In genomic region chr1:78217151-78218034, GRCm38 (mm10) we compare ENCODE assay signal across 9 mouse cellular contexts. TPM values are rescaled to one million over a fixed set of nuclear protein-coding genes. Genes with fewer than 3 reads are reported as not detected.
DNase-seq lines count a peak whose midpoint lies in the region; ATAC-seq and TF ChIP-seq lines count a peak whose summit lies in the region.
"Had no signal": no experiment of that assay in that cellular context is flagged by ENCODE, and none has a peak within 500 bp of the region (broad histone marks: within the 10 kb centered on the region; RNA-seq: fewer than 3 reads in every experiment).

No protein-coding gene starts in this region.

- peak; percentile 67 for ATAC-seq in heart, embryonic 12.5 days (ENCODE audit: insufficient number of reproducible peaks, low FRiP score)
- ATAC-seq in limb, embryonic 14.5 days (ENCODE audit: low FRiP score, low read depth): peak; percentile 69

- no peaks in the 10 kb centered on the region for H3K9me3 ChIP-seq in heart, embryonic 12.5 days (replicated peaks)
- no peaks in the 10 kb centered on the region for H3K9me3 ChIP-seq in limb, embryonic 14.5 days (ENCODE audit: control insufficient read depth, low read length)

- intact Hi-C loops in left cerebral cortex, postnatal 14 days (cut with DNase I): loop anchor here (5.0 kb wide), 2 partner anchors 95 to 200 kb away; partner anchors contain the start of gene Sgpp2

- no peaks in the 10 kb centered on the region for H3K36me3 ChIP-seq in heart, embryonic 12.5 days
- no peaks in the 10 kb centered on the region for H3K36me3 ChIP-seq in limb, embryonic 14.5 days (ENCODE audit: control insufficient read depth, insufficient read depth, low read length)

- peaks cover 88% of the 10 kb centered on the region for H3K27me3 ChIP-seq in heart, embryonic 12.5 days (replicated peaks)
- H3K27me3 ChIP-seq in limb, embryonic 14.5 days (ENCODE audit: control insufficient read depth, insufficient read depth, low read length): peaks cover 80% of the 10 kb centered on the region

- TF ChIP-seq POLR2A in brain, embryonic 14.5 days (IDR thresholded peaks at IDR 0.05; ENCODE audit: borderline replicate concordance, extremely low read depth, insufficient read depth, insufficient read length, poor library complexity, severe bottlenecking): no peak
- TF ChIP-seq POLR2A in limb, embryonic 14.5 days (IDR thresholded peaks at IDR 0.05; ENCODE audit: borderline replicate concordance, extremely low read depth, insufficient read depth, insufficient read length): no peak
- TF ChIP-seq POLR2A in olfactory bulb, adult 2 months (IDR thresholded peaks at IDR 0.05; ENCODE audit: insufficient read depth, low read depth, low read length): no peak

- peak overlapping the region; percentile 99 for H3K4me2 ChIP-seq in heart, embryonic 12.5 days
- peak overlapping the region; percentile 97 for H3K4me2 ChIP-seq in limb, embryonic 14.5 days (replicated peaks; ENCODE audit: low read depth, low read length, severe bottlenecking)

- H3K4me1 ChIP-seq in heart, embryonic 12.5 days (replicated peaks): peaks cover 19% of the 10 kb centered on the region
- H3K4me1 ChIP-seq in limb, embryonic 14.5 days (ENCODE audit: control insufficient read depth, insufficient read depth, low read length): peaks cover 11% of the 10 kb centered on the region; the same call in 1 of the 2 replicates
- H3K4me1 ChIP-seq in olfactory bulb, adult 2 months (ENCODE audit: control insufficient read depth, insufficient read depth, low read length): peaks cover 11% of the 10 kb centered on the region

- H3K27ac ChIP-seq in heart, embryonic 12.5 days (ENCODE audit: poor library complexity, severe bottlenecking): no peak overlapping the region
- H3K27ac ChIP-seq in limb, embryonic 14.5 days (replicated peaks; ENCODE audit: low read depth, low read length): no peak overlapping the region
- H3K27ac ChIP-seq in olfactory bulb, adult 2 months (ENCODE audit: insufficient read depth, low read depth, low read length): no peak overlapping the region
- H3K27ac ChIP-seq: macrophage had no signal

- TF ChIP-seq CTCF in brain, embryonic 14.5 days (IDR thresholded peaks at IDR 0.05; ENCODE audit: borderline replicate concordance, extremely low read depth, insufficient read depth, insufficient read length): no peak
- no peak for TF ChIP-seq CTCF in olfactory bulb, adult 2 months (IDR thresholded peaks at IDR 0.05; ENCODE audit: insufficient read depth, low read depth, low read length)

- peak overlapping the region; percentile 67 for H3K4me3 ChIP-seq in heart, embryonic 12.5 days
- H3K4me3 ChIP-seq in limb, embryonic 14.5 days (replicated peaks; ENCODE audit: low read length): peak overlapping the region; percentile 61
- H3K4me3 ChIP-seq in olfactory bulb, adult 2 months (ENCODE audit: insufficient read depth, low read depth, low read length): peak overlapping the region; percentile 39

- peak; percentile 33 to 34 for DNase-seq in left cerebral cortex, postnatal 14 days (ENCODE audit: low spot score in 2 of 2)
- no peak for DNase-seq in left cerebral cortex, adult 11 months (ENCODE audit: low spot score)
- DNase-seq in brain, embryonic 14.5 days (ENCODE audit: low read depth): peak; percentile 72
- no peak for DNase-seq in limb, embryonic 14.5 days (ENCODE audit: low spot score)
- DNase-seq in ovary, postnatal 14 days (ENCODE audit: low spot score): no peak
- DNase-seq in thymus, adult 18-20 months: no peak

- H3K9ac ChIP-seq in heart, embryonic 12.5 days: peak overlapping the region; percentile 69
- peak overlapping the region; percentile 54 for H3K9ac ChIP-seq in limb, embryonic 14.5 days (ENCODE audit: low read depth, low read length, severe bottlenecking)

- WGBS in heart, embryonic 12.5 days: under 1% methylated on average over 79 of the region's 79 CpGs
- WGBS in limb, embryonic 14.5 days: under 1% methylated on average over 58 of the region's 79 CpGs
- under 1% methylated on average over 79 of the region's 79 CpGs for WGBS in olfactory bulb, adult 2 months

RNA-seq across cellular contexts. Expression of gene Pax3, which starts 20.5 kb away (rescaled TPM):
- total RNA-seq in left cerebral cortex, postnatal 14 days (2021): under 1 TPM in 1 of 2 experiments, not detected in 1; 0.13 TPM
- 4.8 and 10.6 TPM in 2 replicates for polyA plus RNA-seq in brain, embryonic 14.5 days (2012; rRNA removed)
- 0.10 and 0.12 TPM in 2 replicates for polyA plus RNA-seq in heart, embryonic 12.5 days (2016; fragmentation: Nextera tagmentation; extraction: Ambion mirVana)
- 0.54 and 0.69 TPM in 2 replicates for polyA plus RNA-seq in limb, embryonic 14.5 days (2012; rRNA removed)
- polyA plus RNA-seq in limb, embryonic 14.5 days (2014; fragmentation: Nextera tagmentation; extraction: Ambion mirVana): 0.97 and 0.99 TPM in 2 replicates
- not detected in 2 replicates for polyA plus RNA-seq in olfactory bulb, adult 2 months (2012; ENCODE audit: insufficient read depth, insufficient read length, low replicate concordance, missing spikeins)
- polyA plus RNA-seq: macrophage had no signal

Comparison
In these comparisons a context has a peak if more than half of its experiments do, and no peak if none do; other contexts are left out.
1. DNase-seq: peak in left cerebral cortex, postnatal 14 days (2 of 2) and brain, embryonic 14.5 days (single experiment); none in left cerebral cortex, adult 11 months (single experiment), limb, embryonic 14.5 days (single experiment), ovary, postnatal 14 days (single experiment) and thymus, adult 18-20 months (0 of 2).
2. Peak in every context shown above with its lines, with median percentiles within 50 percentile points of each other: H3K4me3 ChIP-seq.